Mouse (Mus musculus) heart, embryonic 12.5 days (tissue): ENCODE measurements around the gene Rassf3. TPM values are rescaled to one million over a fixed set of nuclear protein-coding genes. Genes with fewer than 3 reads are reported as not detected.

ENCODE experiments used
- ATAC-seq: fragments of 200-750 bp; cut with Nextera tagmentation; 2 replicates; pipeline ENCODE4 v1.8.0; 2017; ENCODE audit warnings: moderate TSS enrichment, moderate library complexity; ENCODE audit not compliant: insufficient number of reproducible peaks, low FRiP score
- H3K27ac ChIP-seq: fragments of 300-500 bp; sonication (generic); 2 replicates; pipeline ENCODE4 v1.5.1; 2016; ENCODE audit warnings: mild to moderate bottlenecking, moderate library complexity; ENCODE audit not compliant: poor library complexity, severe bottlenecking
- H3K27me3 ChIP-seq: fragments of 300-500 bp; sonication (generic); replicated peaks from 2 replicates; pipeline ENCODE4 v1.6.1; 2016; ENCODE audit warnings: mild to moderate bottlenecking, moderate library complexity
- H3K36me3 ChIP-seq: fragments of 300-500 bp; sonication (generic); 2 replicates; pipeline ENCODE4 v1.6.1; 2016; ENCODE audit warnings: mild to moderate bottlenecking, moderate library complexity
- H3K4me1 ChIP-seq: fragments of 300-500 bp; sonication (generic); replicated peaks from 2 replicates; pipeline ENCODE4 v1.6.1; 2016; ENCODE audit warnings: mild to moderate bottlenecking
- H3K4me2 ChIP-seq: fragments of 300-500 bp; sonication (generic); 2 replicates; pipeline ENCODE4 v1.6.1; 2016; ENCODE audit warnings: mild to moderate bottlenecking, moderate library complexity
- H3K4me3 ChIP-seq: fragments of 300-500 bp; sonication (generic); 2 replicates; pipeline ENCODE4 v1.5.1; 2016; ENCODE audit warnings: mild to moderate bottlenecking
- H3K9ac ChIP-seq: fragments of 300-500 bp; sonication (generic); 2 replicates; pipeline ENCODE4 v1.6.1; 2016; ENCODE audit warnings: mild to moderate bottlenecking, moderate library complexity
- H3K9me3 ChIP-seq: fragments of 300-500 bp; sonication (generic); replicated peaks from 2 replicates; pipeline ENCODE4 v1.6.1; 2016; ENCODE audit warnings: mild to moderate bottlenecking, moderate library complexity
- WGBS: fragments of 180-500 bp; shearing (Covaris S2); methylation state at CpG from one replicate; pipeline ENCODE4 v1.1.7; 2016; 5-methylcytosine and 5-hydroxymethylcytosine counted together
- polyA plus RNA-seq: library from polyadenylated mRNA; unstranded; fragments of >200 nt; fragmentation: Nextera tagmentation; extraction: Ambion mirVana; gene quantifications from 2 replicates; pipeline ENCODE4 v1.2.1, GENCODE M21; 2016

The Rassf3 gene
- polyA plus RNA-seq, 1 experiment from 2014 or later = 27.0 TPM

- Histone ChIP-seq H3K4me1 (peaks cover 3% of the 10 kb centered on the region; the same call in 1 of the 2 replicates), H3K9ac (no peak overlapping the region), H3K9me3 (no peaks in the 10 kb centered on the region), H3K27me3 (no peaks in the 10 kb centered on the region), H3K4me2 (no peak overlapping the region), H3K4me3 (no peak overlapping the region), H3K27ac (no peak overlapping the region), H3K36me3 (no peaks in the 10 kb centered on the region)
- 89% methylated on average over 6 of the region's 6 CpGs for WGBS
- ATAC-seq = no peak
Measured at GRCm38 (mm10) chr10:121489941-121490340, 13.8 kb upstream of the Rassf3 start.

DNA sequence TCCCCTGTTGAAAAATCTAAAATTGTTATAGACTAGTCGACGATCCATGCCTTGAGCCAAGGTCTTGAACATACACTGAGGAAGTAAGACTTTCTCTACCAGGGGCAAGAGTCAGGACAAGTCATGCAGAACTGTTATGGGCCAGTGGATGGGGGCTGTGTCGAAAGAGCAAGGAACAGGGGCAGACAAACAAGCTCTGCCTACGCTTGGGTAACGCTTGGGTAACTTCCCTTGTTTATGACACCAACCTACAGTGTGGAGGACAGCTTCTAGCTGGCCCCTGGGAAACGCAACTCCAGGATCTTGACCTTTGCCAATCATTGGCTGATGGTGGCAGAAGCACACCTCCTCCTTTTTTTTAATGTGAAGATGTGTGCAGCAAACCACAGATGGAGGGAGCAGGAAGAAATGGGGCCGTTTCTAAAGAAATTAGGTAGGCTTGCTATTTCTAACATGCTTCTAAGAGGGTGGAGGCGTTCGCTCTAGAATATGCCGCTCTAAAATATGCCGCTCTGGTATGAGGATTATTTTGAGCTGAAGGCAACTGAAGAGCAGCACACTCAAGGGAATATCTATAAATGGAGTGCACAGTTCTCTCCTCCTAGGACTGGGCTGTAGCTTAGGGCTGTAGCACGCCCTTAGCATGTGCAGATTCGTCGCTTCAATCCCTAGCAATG is 12.6 kb upstream of the Rassf3 start:
- whole genome bisulfite sequencing = 79% methylated on average over 14 of the region's 14 CpGs
- no peak overlapping the region for H3K4me2 ChIP-seq
- H3K9me3 ChIP-seq = no peaks in the 10 kb centered on the region
- no peak overlapping the region for H3K27ac ChIP-seq
- peaks cover 3% of the 10 kb centered on the region; the same call in 1 of the 2 replicates for H3K4me1 ChIP-seq
- ATAC-seq = no peak
- H3K27me3 ChIP-seq = no peaks in the 10 kb centered on the region
- H3K9ac ChIP-seq = no peak overlapping the region
- H3K4me3 ChIP-seq = no peak overlapping the region
- no peaks in the 10 kb centered on the region for H3K36me3 ChIP-seq

- no peak overlapping the region for H3K4me3 ChIP-seq
- H3K4me2 ChIP-seq = no peak overlapping the region
- H3K9me3 ChIP-seq = no peaks in the 10 kb centered on the region
- H3K4me1 ChIP-seq = peaks cover 3% of the 10 kb centered on the region; the same call in 1 of the 2 replicates
- no peaks in the 10 kb centered on the region for H3K27me3 ChIP-seq
- ATAC-seq = no peak
- H3K27ac ChIP-seq = no peak overlapping the region
- 80% methylated on average over 4 of the region's 4 CpGs for WGBS
- no peak overlapping the region for H3K9ac ChIP-seq
- no peaks in the 10 kb centered on the region for H3K36me3 ChIP-seq
Measured at GRCm38 (mm10) chr10:121487716-121488115, 11.6 kb upstream of the Rassf3 start.

DNA sequence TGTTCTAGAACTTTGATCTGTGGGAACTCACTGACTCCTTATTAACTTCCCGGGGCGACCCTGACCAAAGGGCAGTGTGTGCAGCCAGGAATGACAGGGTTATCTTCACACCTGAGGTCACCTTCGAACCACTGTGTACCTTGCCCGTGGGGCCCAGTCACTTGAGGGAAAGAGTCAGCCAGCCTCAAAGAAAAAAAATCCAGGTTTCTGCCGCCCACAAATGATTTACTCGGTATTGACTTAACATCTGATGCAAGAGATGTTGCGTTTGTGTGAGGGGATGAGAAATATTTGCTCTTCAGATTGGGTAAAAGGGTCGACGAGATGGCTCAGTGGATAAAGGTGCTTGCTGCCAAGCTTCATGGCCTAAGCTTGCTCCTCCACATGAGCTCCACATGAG is 10.2 kb upstream of the Rassf3 start:
- H3K27me3 ChIP-seq = no peaks in the 10 kb centered on the region
- H3K36me3 ChIP-seq = no peaks in the 10 kb centered on the region
- H3K4me3 ChIP-seq = no peak overlapping the region
- no peak overlapping the region for H3K4me2 ChIP-seq
- WGBS = 84% methylated on average over 9 of the region's 9 CpGs
- peaks cover 3% of the 10 kb centered on the region; the same call in 1 of the 2 replicates for H3K4me1 ChIP-seq
- no peaks in the 10 kb centered on the region for H3K9me3 ChIP-seq
- no peak for ATAC-seq
- H3K27ac ChIP-seq = no peak overlapping the region
- H3K9ac ChIP-seq = no peak overlapping the region

DNA sequence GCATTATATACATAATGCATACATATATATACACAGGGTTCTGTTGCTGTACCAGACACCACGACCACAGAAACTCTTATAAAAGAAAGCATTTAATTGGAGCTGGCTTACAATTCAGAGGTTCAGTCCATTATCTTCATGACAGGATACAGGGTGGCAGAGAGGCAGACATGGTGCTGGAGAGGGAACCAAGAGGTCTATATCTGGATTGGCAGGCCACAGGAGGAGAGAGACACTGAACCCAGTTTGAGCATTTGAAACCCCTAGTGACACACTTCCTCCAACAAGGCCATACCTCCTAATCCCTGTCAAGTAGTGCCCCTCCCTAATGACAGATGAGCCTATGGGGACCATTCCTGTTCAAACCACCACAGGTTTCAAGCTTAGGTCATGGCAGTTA is 7.2 kb upstream of the Rassf3 start:
- H3K27ac ChIP-seq = no peak overlapping the region
- WGBS = 78% methylated on average over 1 of the region's 1 CpGs
- H3K4me3 ChIP-seq = no peak overlapping the region
- no peaks in the 10 kb centered on the region for H3K36me3 ChIP-seq
- no peak for ATAC-seq
- no peaks in the 10 kb centered on the region for H3K27me3 ChIP-seq
- H3K9me3 ChIP-seq = no peaks in the 10 kb centered on the region
- no peak overlapping the region for H3K4me2 ChIP-seq
- no peaks in the 10 kb centered on the region for H3K4me1 ChIP-seq
- H3K9ac ChIP-seq = no peak overlapping the region

DNA sequence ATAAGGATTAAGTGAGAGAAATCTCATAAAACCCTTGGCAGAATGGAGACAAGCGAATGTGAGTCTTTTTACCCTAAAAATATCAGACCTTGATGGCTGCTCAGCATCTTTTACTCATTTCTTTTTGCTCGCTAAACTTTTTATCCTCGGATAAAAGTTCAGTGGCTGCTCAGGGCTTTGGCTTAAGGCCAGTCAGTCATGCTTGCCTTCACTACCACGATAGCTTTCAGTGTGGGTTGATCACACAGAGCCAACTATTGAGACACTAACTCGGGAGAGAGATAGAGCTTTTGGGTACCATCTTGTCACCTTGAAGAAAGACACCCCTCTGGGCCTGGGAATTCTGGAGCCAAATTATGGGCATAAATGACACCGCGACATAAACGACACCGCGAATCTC is 5.0 kb upstream of the Rassf3 start:
- Histone ChIP-seq H3K27me3 (no peaks in the 10 kb centered on the region), H3K27ac (no peak overlapping the region), H3K9ac (no peak overlapping the region), H3K4me2 (no peak overlapping the region), H3K9me3 (no peaks in the 10 kb centered on the region), H3K4me3 (no peak overlapping the region), H3K36me3 (no peaks in the 10 kb centered on the region), H3K4me1 (peaks cover 6% of the 10 kb centered on the region)
- no peak for ATAC-seq
- 87% methylated on average over 10 of the region's 10 CpGs for WGBS

DNA sequence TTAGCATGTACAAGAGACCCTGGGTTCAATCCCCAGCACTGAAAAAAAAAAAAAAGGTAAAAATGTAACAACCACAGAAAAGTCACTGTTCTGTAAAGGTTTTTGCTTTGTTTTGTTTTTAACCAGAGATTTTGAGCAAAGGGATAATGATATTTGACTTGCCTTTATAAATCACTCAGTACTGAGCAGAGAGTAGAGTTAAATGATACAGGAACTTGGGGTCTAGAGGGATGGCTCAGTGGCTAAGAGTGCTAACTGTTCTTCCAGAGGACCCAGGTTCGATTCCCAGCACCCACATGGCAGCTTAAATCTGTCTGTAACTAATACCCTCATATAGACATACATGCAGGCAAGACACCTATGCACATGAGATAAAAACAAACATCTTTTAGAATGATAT is 3.8 kb upstream of the Rassf3 start:
- Histone ChIP-seq H3K9me3 (no peaks in the 10 kb centered on the region), H3K4me2 (no peak overlapping the region), H3K4me1 (peaks cover 6% of the 10 kb centered on the region), H3K9ac (no peak overlapping the region), H3K27ac (no peak overlapping the region), H3K4me3 (no peak overlapping the region), H3K27me3 (no peaks in the 10 kb centered on the region), H3K36me3 (no peaks in the 10 kb centered on the region)
- ATAC-seq = no peak
- WGBS = 88% methylated on average over 1 of the region's 1 CpGs

- 0 out of 2 replicates have a peak overlapping the region, but pooled peaks have one; percentile 34 for H3K9ac ChIP-seq
- H3K9me3 ChIP-seq = no peaks in the 10 kb centered on the region
- no peaks in the 10 kb centered on the region for H3K36me3 ChIP-seq
- no peak overlapping the region; the same call in 1 of the 2 replicates for H3K4me3 ChIP-seq
- no peaks in the 10 kb centered on the region for H3K27me3 ChIP-seq
- no peak for ATAC-seq
- WGBS = 6% methylated on average over 10 of the region's 10 CpGs
- peak overlapping the region; percentile 77 for H3K4me2 ChIP-seq
- H3K27ac ChIP-seq = peak overlapping the region; percentile 88
- H3K4me1 ChIP-seq = peaks cover 26% of the 10 kb centered on the region
Measured at GRCm38 (mm10) chr10:121477433-121477832, 1.3 kb upstream of the Rassf3 start.

DNA sequence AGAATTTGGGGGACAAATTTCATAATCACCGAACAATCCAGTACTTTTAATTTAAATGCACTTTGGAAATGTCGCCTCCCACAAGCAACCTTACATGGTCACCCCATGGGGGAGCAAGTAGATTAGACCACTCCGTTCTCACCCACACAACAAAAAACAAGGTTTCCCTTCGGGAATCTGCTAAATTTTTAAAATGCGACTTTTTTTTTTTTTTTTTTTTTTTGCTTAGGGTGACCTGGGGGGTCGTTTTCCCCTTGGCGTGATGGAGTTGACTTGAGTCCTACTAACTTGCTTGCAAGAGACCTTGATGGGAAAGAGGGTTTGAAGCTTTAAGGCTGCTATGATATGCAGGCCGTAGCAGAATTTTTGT is 806 bp upstream of the Rassf3 start:
- H3K4me1 ChIP-seq = peaks cover 31% of the 10 kb centered on the region
- H3K4me3 ChIP-seq = peak overlapping the region; percentile 76
- no peaks in the 10 kb centered on the region for H3K36me3 ChIP-seq
- peak overlapping the region; percentile 77 for H3K4me2 ChIP-seq
- no peaks in the 10 kb centered on the region for H3K27me3 ChIP-seq
- ATAC-seq = peak; percentile 7; the same call in 1 of the 2 replicates
- H3K9ac ChIP-seq = peak overlapping the region; percentile 67; the same call in 1 of the 2 replicates
- H3K27ac ChIP-seq = peak overlapping the region; percentile 88
- 13% methylated on average over 8 of the region's 8 CpGs for WGBS
- no peaks in the 10 kb centered on the region for H3K9me3 ChIP-seq

GRCm38 (mm10) chr10:121475672-121476146 is 438 bp downstream of the Rassf3 start:
- no peaks in the 10 kb centered on the region for H3K36me3 ChIP-seq
- no peaks in the 10 kb centered on the region for H3K9me3 ChIP-seq
- H3K4me3 ChIP-seq = peak overlapping the region; percentile 76
- peaks cover 39% of the 10 kb centered on the region for H3K4me1 ChIP-seq
- no peaks in the 10 kb centered on the region for H3K27me3 ChIP-seq
- H3K27ac ChIP-seq = peak overlapping the region; percentile 92
- whole genome bisulfite sequencing = under 1% methylated on average over 43 of the region's 45 CpGs
- ATAC-seq = peak; percentile 40
- H3K9ac ChIP-seq = peak overlapping the region; percentile 90
- peak overlapping the region; percentile 77 for H3K4me2 ChIP-seq

GRCm38 (mm10) chr10:121475101-121475671 is 961 bp downstream of the Rassf3 start:
- under 1% methylated on average over 31 of the region's 31 CpGs for WGBS
- Histone ChIP-seq H3K27me3 (no peaks in the 10 kb centered on the region), H3K4me1 (peaks cover 41% of the 10 kb centered on the region), H3K27ac (peak overlapping the region; percentile 92), H3K9me3 (no peaks in the 10 kb centered on the region), H3K4me2 (peak overlapping the region; percentile 77), H3K36me3 (no peaks in the 10 kb centered on the region), H3K4me3 (peak overlapping the region; percentile 76), H3K9ac (peak overlapping the region; percentile 90)
- ATAC-seq = no peak
